Mouse (Mus musculus) 3T3-L1 (cell line): Measurements from ENCODE around the gene E4f1.
A peak's percentile ranks its signal among the peaks of the same experiment; 100 is the strongest.

Experiments used
- DNase-seq: peaks from one replicate; pipeline ENCODE4 v3.0.0-alpha.2; 2015; ENCODE audit warnings: low read depth, low spot score

E4f1 gene

GRCm38 (mm10) chr17:24481027-24481815 lies 11.1 kb upstream of the E4f1 start:
- no peak for DNase-seq

- peak; percentile 68 for DNase-seq
Observed at GRCm38 (mm10) chr17:24480201-24480826, 10.2 kb upstream of the E4f1 start.

GRCm38 (mm10) chr17:24479431-24479830 lies 9.3 kb upstream of the E4f1 start:
- DNase-seq, result no peak

- DNase-seq, result peak; percentile 97
Observed at GRCm38 (mm10) chr17:24478663-24479380, 8.7 kb upstream of the E4f1 start, which contains the start of gene Mlst8. Gene Mlst8, minus strand, starts transcription at chr17:24479078.

- DNase-seq, result peak; percentile 60
Observed at GRCm38 (mm10) chr17:24477985-24478600, 8.0 kb upstream of the E4f1 start.

GRCm38 (mm10) chr17:24477053-24477984 lies 7.2 kb upstream of the E4f1 start:
- DNase-seq, result no peak

GRCm38 (mm10) chr17:24476022-24476776 lies 6.1 kb upstream of the E4f1 start:
- DNase-seq, result no peak

GRCm38 (mm10) chr17:24475586-24475985 lies 5.5 kb upstream of the E4f1 start:
- no peak for DNase-seq

GRCm38 (mm10) chr17:24474557-24474956 lies 4.4 kb upstream of the E4f1 start:
- DNase-seq, result no peak

- DNase-seq, result no peak
Observed at GRCm38 (mm10) chr17:24473612-24474275, 3.6 kb upstream of the E4f1 start, which contains the start of gene Bricd5. Gene Bricd5, plus strand, starts transcription at chr17:24473884.

- DNase-seq, result peak; percentile 71
Observed at GRCm38 (mm10) chr17:24472512-24472911, 2.4 kb upstream of the E4f1 start.

- peak; percentile 44 for DNase-seq
Observed at GRCm38 (mm10) chr17:24470701-24471527, 801 bp upstream of the E4f1 start.

- DNase-seq, result no peak
Observed at GRCm38 (mm10) chr17:24469336-24469909, 690 bp downstream of the E4f1 start.

GRCm38 (mm10) chr17:24468636-24469246 lies 1.4 kb downstream of the E4f1 start:
- DNase-seq, result no peak

GRCm38 (mm10) chr17:24463374-24464133 lies 6.6 kb downstream of the E4f1 start:
- peak; percentile 63 for DNase-seq

GRCm38 (mm10) chr17:24462932-24463331 lies 7.2 kb downstream of the E4f1 start:
- no peak for DNase-seq

GRCm38 (mm10) chr17:24461580-24461979 lies 8.5 kb downstream of the E4f1 start:
- DNase-seq, result peak; percentile 86
